Mouse (Mus musculus) embryonic fibroblast, embryonic 13.5 days (primary cell): Measurements from ENCODE around the gene Dock4.

Experiments
- CTCF ChIP-seq: IDR thresholded peaks from 2 replicates; pipeline ENCODE4 v1.5.1; 2011; ENCODE audit warnings: mild to moderate bottlenecking, control low read depth, low read length, moderate library complexity, borderline replicate concordance; ENCODE audit not compliant: insufficient read depth
- POLR2A ChIP-seq: IDR thresholded peaks from 2 replicates; pipeline ENCODE4 v1.6.1; 2011; ENCODE audit warnings: low read depth, mild to moderate bottlenecking, control low read depth, low read length, moderate library complexity

GRCm38 (mm10) chr12:40447561-40448355 lies 2.0 kb downstream of the Dock4 start:
- TF ChIP-seq CTCF (no peak), POLR2A (no peak)
